12 mouse cellular contexts compared by ENCODE assay signal in the genomic region with DNA sequence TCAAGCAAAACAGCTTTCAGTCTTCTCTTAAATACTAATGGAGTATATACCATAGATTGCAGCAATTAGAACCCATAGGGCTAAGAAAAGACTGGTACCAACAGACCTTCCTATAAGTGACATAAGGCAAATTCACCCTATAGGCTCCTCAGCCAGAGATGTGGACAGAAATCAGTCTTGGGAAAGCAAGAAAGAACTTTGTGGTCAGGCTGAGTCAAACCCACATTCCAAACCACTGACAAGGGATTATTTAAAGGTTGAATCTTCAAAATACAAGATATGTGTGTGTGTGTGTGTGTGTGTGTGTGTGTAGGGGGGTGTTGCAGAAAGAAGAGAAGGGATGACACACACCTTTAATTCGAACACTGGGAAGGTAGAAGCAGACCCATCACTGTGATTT. TPM values are rescaled to one million over a fixed set of nuclear protein-coding genes. Genes with fewer than 3 reads are reported as not detected.
DNase-seq lines count a peak whose midpoint lies in the region; ATAC-seq and TF ChIP-seq lines count a peak whose summit lies in the region.
"Had no signal": no experiment of that assay in that cellular context is flagged by ENCODE, and none has a peak within 500 bp of the region (broad histone marks: within the 10 kb centered on the region; RNA-seq: fewer than 3 reads in every experiment).

No protein-coding gene starts in this region.

- intact Hi-C loops in heart, postnatal 10 days (cut with DNase I) = no loop called here

- no peak for TF ChIP-seq EP300 in liver, postnatal 0 days (IDR thresholded peaks at IDR 0.05; ENCODE audit: low read depth)

- ATAC-seq in heart, embryonic 12.5 days (ENCODE audit: insufficient number of reproducible peaks, low FRiP score) = no peak
- no peak for ATAC-seq in liver, postnatal 0 days
- ATAC-seq in liver, embryonic 12.5 days = no peak
- ATAC-seq in granulocyte monocyte progenitor cell, adult 5-6 weeks (replicated peaks; ENCODE audit: poor library complexity, severe bottlenecking) = peak; percentile 55; the same call in 1 of the 2 replicates
- no peak for ATAC-seq in monocyte, adult 5-6 weeks (replicated peaks; ENCODE audit: insufficient number of reproducible peaks, low FRiP score, low TSS enrichment, poor library complexity, severe bottlenecking)

- no peaks in the 10 kb centered on the region for H3K9me3 ChIP-seq in heart, embryonic 12.5 days (replicated peaks)
- H3K9me3 ChIP-seq in liver, postnatal 0 days (ENCODE audit: low read length) = no peaks in the 10 kb centered on the region
- no peaks in the 10 kb centered on the region for H3K9me3 ChIP-seq in liver, embryonic 12.5 days (replicated peaks)

- no peak overlapping the region for H3K4me3 ChIP-seq in heart, embryonic 12.5 days
- no peak overlapping the region for H3K4me3 ChIP-seq in liver, postnatal 0 days (ENCODE audit: low read depth, low read length)
- H3K4me3 ChIP-seq in liver, embryonic 12.5 days = no peak overlapping the region

- H3K9ac ChIP-seq in heart, embryonic 12.5 days = no peak overlapping the region
- no peak overlapping the region for H3K9ac ChIP-seq in liver, postnatal 0 days (replicated peaks)
- H3K9ac ChIP-seq in liver, embryonic 12.5 days = no peak overlapping the region

- H3K4me2 ChIP-seq in heart, embryonic 12.5 days = peak overlapping the region; percentile 25
- no peak overlapping the region for H3K4me2 ChIP-seq in liver, postnatal 0 days (ENCODE audit: low read depth, low read length)
- H3K4me2 ChIP-seq in liver, embryonic 12.5 days = no peak overlapping the region

- no peak for DNase-seq in heart, postnatal 10 days
- no peak for DNase-seq in liver, postnatal 0 days
- DNase-seq in Muller cell, postnatal 12 days (ENCODE audit: inconsistent ontology term) = peak; percentile 74
- no peak for DNase-seq in layer of hippocampus, adult 8-10 months (ENCODE audit: low spot score in 2 of 2)
- DNase-seq: cerebellum, adult 9-10 months; kidney, adult 9 months; thymus, adult 18-20 months had no signal

- peak overlapping the region; percentile 82 for H3K27ac ChIP-seq in heart, embryonic 12.5 days (ENCODE audit: poor library complexity, severe bottlenecking)
- 0 out of 2 replicates have a peak overlapping the region, but pooled peaks have one; percentile 2 for H3K27ac ChIP-seq in liver, postnatal 0 days (ENCODE audit: low read depth)
- H3K27ac ChIP-seq in liver, embryonic 12.5 days = no peak overlapping the region

- TF ChIP-seq CTCF in liver, postnatal 0 days (IDR thresholded peaks at IDR 0.05; ENCODE audit: low read depth) = no peak

- 73% methylated on average over 1 of the region's 1 CpGs for WGBS in heart, embryonic 12.5 days
- 60% methylated on average over 1 of the region's 1 CpGs for WGBS in liver, postnatal 0 days (ENCODE audit: insufficient replicate concordance)
- whole genome bisulfite sequencing in liver, embryonic 12.5 days (ENCODE audit: insufficient replicate concordance) = 75% methylated on average over 1 of the region's 1 CpGs

- H3K36me3 ChIP-seq in heart, embryonic 12.5 days = 0 out of 2 replicates have a peak, but pooled peaks cover 5% of the 10 kb centered on the region
- peaks cover 2% of the 10 kb centered on the region; the same call in 1 of the 2 replicates for H3K36me3 ChIP-seq in liver, postnatal 0 days (replicated peaks; ENCODE audit: insufficient read depth, low read length)
- peaks cover 47% of the 10 kb centered on the region for H3K36me3 ChIP-seq in liver, embryonic 12.5 days

- peaks cover 19% of the 10 kb centered on the region for H3K4me1 ChIP-seq in heart, embryonic 12.5 days (replicated peaks)
- H3K4me1 ChIP-seq in liver, postnatal 0 days (ENCODE audit: insufficient read depth) = peaks cover 10% of the 10 kb centered on the region
- H3K4me1 ChIP-seq in liver, embryonic 12.5 days = peaks cover 36% of the 10 kb centered on the region

- no peaks in the 10 kb centered on the region for H3K27me3 ChIP-seq in heart, embryonic 12.5 days (replicated peaks)
- no peaks in the 10 kb centered on the region for H3K27me3 ChIP-seq in liver, postnatal 0 days (ENCODE audit: insufficient read depth, low read length)
- H3K27me3 ChIP-seq in liver, embryonic 12.5 days (replicated peaks) = no peaks in the 10 kb centered on the region

RNA-seq across cellular contexts. Expression of gene Cbx5, which starts 18.2 kb away (rescaled TPM):
- polyA plus RNA-seq in heart, embryonic 12.5 days (2016; fragmentation: Nextera tagmentation; extraction: Ambion mirVana) = 150 and 164 TPM in 2 replicates
- total RNA-seq in heart, postnatal 10 days (2021) = 10 to 100 TPM; 81.3 to 97.4 TPM
- polyA plus RNA-seq in liver, postnatal 0 days (2015; fragmentation: Nextera tagmentation; extraction: Ambion mirVana) = 19.0 and 23.3 TPM in 2 replicates
- 84.2 and 84.5 TPM in 2 replicates for polyA plus RNA-seq in liver, embryonic 12.5 days (2016; fragmentation: Nextera tagmentation; extraction: Ambion mirVana)
- 105 and 120 TPM in 2 replicates for total RNA-seq in granulocyte monocyte progenitor cell, adult 5-6 weeks (2014; fragmentation: Nextera tagmentation)
- 225 and 229 TPM in 2 replicates for total RNA-seq in granulocyte monocyte progenitor cell, adult 5-6 weeks (2017)
- 100 to 1,000 TPM; 170 to 209 (median 180) TPM for total RNA-seq in layer of hippocampus, adult 8-10 months (2022)
- total RNA-seq in monocyte, adult 5-6 weeks (2017) = 13.2 to 43.8 TPM (median 33.9 TPM) in 3 replicates

RNA-seq across cellular contexts. Expression of gene Hnrnpa1, which starts 18.8 kb away (rescaled TPM):
- polyA plus RNA-seq in heart, embryonic 12.5 days (2016; fragmentation: Nextera tagmentation; extraction: Ambion mirVana) = 554 and 557 TPM in 2 replicates
- 100 to 1,000 TPM; 299 to 318 TPM for total RNA-seq in heart, postnatal 10 days (2021)
- polyA plus RNA-seq in liver, postnatal 0 days (2015; fragmentation: Nextera tagmentation; extraction: Ambion mirVana) = 126 and 151 TPM in 2 replicates
- polyA plus RNA-seq in liver, embryonic 12.5 days (2016; fragmentation: Nextera tagmentation; extraction: Ambion mirVana) = 584 and 591 TPM in 2 replicates
- total RNA-seq in granulocyte monocyte progenitor cell, adult 5-6 weeks (2014; fragmentation: Nextera tagmentation) = 605 and 693 TPM in 2 replicates
- total RNA-seq in granulocyte monocyte progenitor cell, adult 5-6 weeks (2017) = 956 and 1,234 TPM in 2 replicates
- 100 to 1,000 TPM; 257 to 295 (median 288) TPM for total RNA-seq in layer of hippocampus, adult 8-10 months (2022)
- 482 to 520 TPM (median 483 TPM) in 3 replicates for total RNA-seq in monocyte, adult 5-6 weeks (2017)

RNA-seq across cellular contexts. Expression of gene Nfe2, which starts 36.8 kb away (rescaled TPM):
- polyA plus RNA-seq in heart, embryonic 12.5 days (2016; fragmentation: Nextera tagmentation; extraction: Ambion mirVana) = 12.1 and 12.4 TPM in 2 replicates
- 1 to 10 TPM in 1 of 2 experiments, under 1 TPM in 1; 0.30 to 1.0 TPM for total RNA-seq in heart, postnatal 10 days (2021)
- 85.8 and 89.1 TPM in 2 replicates for polyA plus RNA-seq in liver, postnatal 0 days (2015; fragmentation: Nextera tagmentation; extraction: Ambion mirVana)
- 168 TPM in 2 replicates for polyA plus RNA-seq in liver, embryonic 12.5 days (2016; fragmentation: Nextera tagmentation; extraction: Ambion mirVana)
- total RNA-seq in granulocyte monocyte progenitor cell, adult 5-6 weeks (2014; fragmentation: Nextera tagmentation) = 159 and 180 TPM in 2 replicates
- 112 and 174 TPM in 2 replicates for total RNA-seq in granulocyte monocyte progenitor cell, adult 5-6 weeks (2017)
- not detected for total RNA-seq in layer of hippocampus, adult 8-10 months (2022)
- total RNA-seq in monocyte, adult 5-6 weeks (2017) = 85.2 to 136 TPM (median 112 TPM) in 3 replicates
- total RNA-seq: gastrocnemius, adult 18-20 months had no signal

RNA-seq across cellular contexts. Expression of gene Copz1, which starts 51.1 kb away (rescaled TPM):
- 166 TPM in 2 replicates for polyA plus RNA-seq in heart, embryonic 12.5 days (2016; fragmentation: Nextera tagmentation; extraction: Ambion mirVana)
- total RNA-seq in heart, postnatal 10 days (2021) = 10 to 100 TPM; 81.2 to 83.3 TPM
- polyA plus RNA-seq in liver, postnatal 0 days (2015; fragmentation: Nextera tagmentation; extraction: Ambion mirVana) = 110 and 121 TPM in 2 replicates
- polyA plus RNA-seq in liver, embryonic 12.5 days (2016; fragmentation: Nextera tagmentation; extraction: Ambion mirVana) = 246 and 250 TPM in 2 replicates
- total RNA-seq in granulocyte monocyte progenitor cell, adult 5-6 weeks (2014; fragmentation: Nextera tagmentation) = 229 and 240 TPM in 2 replicates
- total RNA-seq in granulocyte monocyte progenitor cell, adult 5-6 weeks (2017) = 80.3 and 87.2 TPM in 2 replicates
- 100 to 1,000 TPM in 1 of 4 experiments, 10 to 100 TPM in 3; 90.6 to 100 (median 94.2) TPM for total RNA-seq in layer of hippocampus, adult 8-10 months (2022)
- 47.5 to 52.5 TPM (median 50.3 TPM) in 3 replicates for total RNA-seq in monocyte, adult 5-6 weeks (2017)

RNA-seq across cellular contexts. Expression of gene Smug1, which starts 54.5 kb away (rescaled TPM):
- polyA plus RNA-seq in heart, embryonic 12.5 days (2016; fragmentation: Nextera tagmentation; extraction: Ambion mirVana) = 17.1 and 17.4 TPM in 2 replicates
- 10 to 100 TPM; 13.7 to 16.1 TPM for total RNA-seq in heart, postnatal 10 days (2021)
- 3.6 and 3.8 TPM in 2 replicates for polyA plus RNA-seq in liver, postnatal 0 days (2015; fragmentation: Nextera tagmentation; extraction: Ambion mirVana)
- polyA plus RNA-seq in liver, embryonic 12.5 days (2016; fragmentation: Nextera tagmentation; extraction: Ambion mirVana) = 6.7 and 7.8 TPM in 2 replicates
- total RNA-seq in granulocyte monocyte progenitor cell, adult 5-6 weeks (2014; fragmentation: Nextera tagmentation) = 3.3 and 4.7 TPM in 2 replicates
- total RNA-seq in granulocyte monocyte progenitor cell, adult 5-6 weeks (2017) = 1.8 and 4.0 TPM in 2 replicates
- 10 to 100 TPM; 13.2 to 21.6 (median 17.3) TPM for total RNA-seq in layer of hippocampus, adult 8-10 months (2022)
- 3.2 to 7.1 TPM (median 5.3 TPM) in 3 replicates for total RNA-seq in monocyte, adult 5-6 weeks (2017)

Comparison
In these comparisons a context has a peak if more than half of its experiments do, and no peak if none do; other contexts are left out.
1. RNA of gene Nfe2, which starts 36.8 kb away (total RNA-seq): 112 to 180 TPM in granulocyte monocyte progenitor cell, adult 5-6 weeks and 85.2 to 136 TPM in monocyte, adult 5-6 weeks; 0.30 to 1.0 TPM in heart, postnatal 10 days and not detected in layer of hippocampus, adult 8-10 months; every median in the first group is over 10 times any median in the second.